Comparison of ENCODE assay signal across 22 mouse cellular contexts in genomic region chr2:119163135-119163534, GRCm38 (mm10). TPM values are rescaled to one million over a fixed set of nuclear protein-coding genes. Genes with fewer than 3 reads are reported as not detected.
DNase-seq lines count a peak whose midpoint lies in the region; ATAC-seq and TF ChIP-seq lines count a peak whose summit lies in the region.
"Had no signal": no experiment of that assay in that cellular context is flagged by ENCODE, and none has a peak within 500 bp of the region (broad histone marks: within the 10 kb centered on the region; RNA-seq: fewer than 3 reads in every experiment).

No protein-coding gene starts in this region.

- peak overlapping the region; percentile 58; the same call in 1 of the 2 replicates for H3K4me3 ChIP-seq in G1E (ENCODE audit: low read depth, low read length)
- H3K4me3 ChIP-seq in intestine, postnatal 0 days (ENCODE audit: low read depth, low read length), result no peak overlapping the region
- H3K4me3 ChIP-seq in stomach, postnatal 0 days (ENCODE audit: low read depth, low read length), result no peak overlapping the region
- no peak overlapping the region for H3K4me3 ChIP-seq in heart, adult 2 months
- H3K4me3 ChIP-seq: heart, embryonic 10.5 days; limb, embryonic 13.5 days; lung, embryonic 15.5 days; neural tube, embryonic 15.5 days; stomach, embryonic 15.5 days had no signal

- peak overlapping the region; percentile 79 for H3K27ac ChIP-seq in intestine, postnatal 0 days (ENCODE audit: low read depth, low read length)
- H3K27ac ChIP-seq in stomach, postnatal 0 days (replicated peaks), result no peak overlapping the region
- no peak overlapping the region for H3K27ac ChIP-seq in heart, adult 2 months
- H3K27ac ChIP-seq: heart, embryonic 10.5 days; limb, embryonic 13.5 days; lung, embryonic 15.5 days; neural tube, embryonic 15.5 days; stomach, embryonic 15.5 days had no signal

- TF ChIP-seq CTCF in G1E (IDR thresholded peaks at IDR 0.05; ENCODE audit: low read depth, low read length), result no peak
- no peak for TF ChIP-seq CTCF in intestine, postnatal 0 days (IDR thresholded peaks at IDR 0.05; ENCODE audit: low read depth)
- TF ChIP-seq CTCF in stomach, postnatal 0 days (IDR thresholded peaks at IDR 0.05; ENCODE audit: low read depth), result no peak
- no peak for TF ChIP-seq CTCF in heart, adult 2 months (IDR thresholded peaks at IDR 0.05)

- no peak for TF ChIP-seq EP300 in stomach, postnatal 0 days (optimal IDR thresholded peaks at IDR 0.05)
- TF ChIP-seq EP300 in heart, adult 2 months (IDR thresholded peaks at IDR 0.05; ENCODE audit: insufficient read depth, low read depth, low read length), result no peak

- H3K36me3 ChIP-seq in G1E (replicated peaks), result no peaks in the 10 kb centered on the region
- H3K36me3 ChIP-seq in intestine, postnatal 0 days (ENCODE audit: control insufficient read depth, insufficient read depth), result no peaks in the 10 kb centered on the region
- no peaks in the 10 kb centered on the region for H3K36me3 ChIP-seq in stomach, postnatal 0 days (ENCODE audit: control insufficient read depth, insufficient read depth, low read length)
- H3K36me3 ChIP-seq in heart, adult 2 months (ENCODE audit: control insufficient read depth, insufficient read depth, low read length), result no peaks in the 10 kb centered on the region
- H3K36me3 ChIP-seq: heart, embryonic 10.5 days; limb, embryonic 13.5 days; lung, embryonic 15.5 days; neural tube, embryonic 15.5 days; stomach, embryonic 15.5 days had no signal

- intact Hi-C loops in heart, adult 2 months (cut with DNase I), result no loop called here

- no peak for TF ChIP-seq POLR2A in heart, adult 2 months (IDR thresholded peaks at IDR 0.05; ENCODE audit: insufficient read depth, low read depth, low read length)

- peak; percentile 90 for ATAC-seq in G1E (ENCODE audit: extremely low read depth, insufficient number of reproducible peaks, low FRiP score, poor library complexity, severe bottlenecking)
- ATAC-seq in intestine, postnatal 0 days, result no peak
- peak; percentile 29; the same call in 1 of the 2 replicates for ATAC-seq in megakaryocyte, adult 5-6 weeks (ENCODE audit: poor library complexity, severe bottlenecking)
- no peak for ATAC-seq in stomach, postnatal 0 days (ENCODE audit: low FRiP score, low TSS enrichment)
- ATAC-seq: forebrain, embryonic 14.5 days; midbrain, embryonic 16.5 days had no signal

- H3K9ac ChIP-seq in intestine, postnatal 0 days (ENCODE audit: low read depth, low read length), result no peak overlapping the region
- no peak overlapping the region for H3K9ac ChIP-seq in stomach, postnatal 0 days (ENCODE audit: low read length)
- H3K9ac ChIP-seq in heart, adult 2 months (ENCODE audit: low read depth, low read length), result no peak overlapping the region
- H3K9ac ChIP-seq: limb, embryonic 13.5 days; lung, embryonic 15.5 days; neural tube, embryonic 15.5 days; stomach, embryonic 15.5 days had no signal

- no peaks in the 10 kb centered on the region for H3K27me3 ChIP-seq in G1E (ENCODE audit: insufficient read depth, low read length)
- no peaks in the 10 kb centered on the region for H3K27me3 ChIP-seq in intestine, postnatal 0 days (replicated peaks; ENCODE audit: control insufficient read depth, insufficient read depth, low read length)
- no peaks in the 10 kb centered on the region for H3K27me3 ChIP-seq in stomach, postnatal 0 days (ENCODE audit: control insufficient read depth, insufficient read depth, low read length)
- H3K27me3 ChIP-seq in heart, adult 2 months (ENCODE audit: control insufficient read depth, insufficient read depth, low read length), result no peaks in the 10 kb centered on the region
- H3K27me3 ChIP-seq: stomach, embryonic 15.5 days had no signal

- 0 out of 2 replicates have a peak overlapping the region, but pooled peaks have one; percentile 6 for H3K4me2 ChIP-seq in intestine, postnatal 0 days (replicated peaks; ENCODE audit: low read depth)
- H3K4me2 ChIP-seq in stomach, postnatal 0 days (replicated peaks; ENCODE audit: low read depth), result no peak overlapping the region
- H3K4me2 ChIP-seq: limb, embryonic 13.5 days; lung, embryonic 15.5 days; neural tube, embryonic 15.5 days; stomach, embryonic 15.5 days had no signal

- H3K79me2 ChIP-seq in heart, adult 2 months (replicated peaks; ENCODE audit: control insufficient read depth, insufficient read depth, low read length), result no peaks in the 10 kb centered on the region

- peaks cover 75% of the 10 kb centered on the region for H3K4me1 ChIP-seq in G1E (ENCODE audit: insufficient read depth, low read depth, low read length)
- H3K4me1 ChIP-seq in intestine, postnatal 0 days (replicated peaks; ENCODE audit: control insufficient read depth, insufficient read depth, low read length), result no peaks in the 10 kb centered on the region; the same call in 1 of the 2 replicates
- H3K4me1 ChIP-seq in stomach, postnatal 0 days (replicated peaks; ENCODE audit: control insufficient read depth, insufficient read depth), result no peaks in the 10 kb centered on the region
- peaks cover 5% of the 10 kb centered on the region for H3K4me1 ChIP-seq in heart, adult 2 months (ENCODE audit: control insufficient read depth, insufficient read depth, low read length)

- WGBS in intestine, postnatal 0 days, result 29% methylated on average over 3 of the region's 3 CpGs
- WGBS in stomach, postnatal 0 days, result 58% methylated on average over 3 of the region's 3 CpGs
- WGBS in heart, adult 2 months, result 60% methylated on average over 3 of the region's 3 CpGs

- peak; percentile 67 for DNase-seq in G1E (ENCODE audit: low spot score)
- peak; percentile 87 for DNase-seq in MEL-GATA-1-ER (ENCODE audit: extremely low read depth, low read depth)
- DNase-seq in stomach, postnatal 0 days (ENCODE audit: low spot score), result no peak
- no peak for DNase-seq in embryo, embryonic 11 days
- DNase-seq in heart, adult 2 months, result no peak
- DNase-seq: adrenal gland, postnatal 25 days; cerebellum, adult 18-20 months; cerebellum, postnatal 25 days; gastrocnemius, postnatal 25 days; kidney, postnatal 4 days; thymus, adult 2 months had no signal

- no peaks in the 10 kb centered on the region for H3K9me3 ChIP-seq in G1E (replicated peaks)
- H3K9me3 ChIP-seq in intestine, postnatal 0 days (ENCODE audit: control insufficient read depth), result no peaks in the 10 kb centered on the region
- H3K9me3 ChIP-seq in stomach, postnatal 0 days (ENCODE audit: control insufficient read depth, low read length), result no peaks in the 10 kb centered on the region
- H3K9me3 ChIP-seq: heart, embryonic 10.5 days; limb, embryonic 13.5 days; lung, embryonic 15.5 days; neural tube, embryonic 15.5 days; stomach, embryonic 15.5 days had no signal

RNA-seq across cellular contexts. Expression of gene Gchfr, which starts 4.4 kb away (rescaled TPM):
- total RNA-seq in G1E (2014; fragmentation: Nextera tagmentation), result 1.3 TPM in 1 of 2 replicates, not detected in the other
- total RNA-seq in G1E (2017), result 6.7 and 9.8 TPM in 2 replicates
- 40.2 and 43.5 TPM in 2 replicates for polyA plus RNA-seq in G1E (2012)
- polyA plus RNA-seq in intestine, postnatal 0 days (2015; fragmentation: Nextera tagmentation; extraction: Ambion mirVana), result 124 and 136 TPM in 2 replicates
- not detected in 2 replicates for total RNA-seq in megakaryocyte, adult 5-6 weeks (2015)
- total RNA-seq in megakaryocyte, adult 5-6 weeks (2017), result not detected in 2 replicates
- polyA plus RNA-seq in stomach, postnatal 0 days (2015; fragmentation: Nextera tagmentation; extraction: Ambion mirVana), result 1.3 and 1.5 TPM in 2 replicates
- 10 to 100 TPM in 1 of 2 experiments, 1 to 10 TPM in 1; 8.0 to 10.2 TPM for total RNA-seq in heart, adult 2 months (2021)
- 19.3 and 28.8 TPM in 2 replicates for polyA plus RNA-seq in heart, adult 2 months (2012; rRNA removed)
- total RNA-seq: gastrocnemius, postnatal 25 days; layer of hippocampus, postnatal 25 days; left cerebral cortex, postnatal 14 days had no signal

RNA-seq across cellular contexts. Expression of gene Rmdn3, which starts 6.3 kb away (rescaled TPM):
- total RNA-seq in G1E (2014; fragmentation: Nextera tagmentation) (69.1 and 77.4 TPM in 2 replicates), G1E (2017) (95.9 and 104 TPM in 2 replicates)
- polyA plus RNA-seq in G1E (2012), result 53.7 and 54.9 TPM in 2 replicates
- 177 and 185 TPM in 2 replicates for polyA plus RNA-seq in intestine, postnatal 0 days (2015; fragmentation: Nextera tagmentation; extraction: Ambion mirVana)
- 7.0 and 10.7 TPM in 2 replicates for total RNA-seq in megakaryocyte, adult 5-6 weeks (2015)
- 15.1 and 20.2 TPM in 2 replicates for total RNA-seq in megakaryocyte, adult 5-6 weeks (2017)
- polyA plus RNA-seq in stomach, postnatal 0 days (2015; fragmentation: Nextera tagmentation; extraction: Ambion mirVana), result 40.1 and 40.5 TPM in 2 replicates
- 10 to 100 TPM; 20.0 to 20.1 TPM for total RNA-seq in heart, adult 2 months (2021)
- polyA plus RNA-seq in heart, adult 2 months (2012; rRNA removed), result 9.0 and 12.4 TPM in 2 replicates

RNA-seq across cellular contexts. Expression of gene Gm14137, which starts 11.2 kb away (rescaled TPM):
- total RNA-seq in G1E (2014; fragmentation: Nextera tagmentation) (not detected in 2 replicates), G1E (2017) (0.06 and 0.16 TPM in 2 replicates)
- 0.02 TPM in 1 of 2 replicates, not detected in the other for polyA plus RNA-seq in G1E (2012)
- polyA plus RNA-seq in intestine, postnatal 0 days (2015; fragmentation: Nextera tagmentation; extraction: Ambion mirVana), result 0.08 and 0.18 TPM in 2 replicates
- not detected in 2 replicates for total RNA-seq in megakaryocyte, adult 5-6 weeks (2015)
- not detected in 2 replicates for total RNA-seq in megakaryocyte, adult 5-6 weeks (2017)
- polyA plus RNA-seq in stomach, postnatal 0 days (2015; fragmentation: Nextera tagmentation; extraction: Ambion mirVana), result 4.3 and 4.9 TPM in 2 replicates
- not detected for total RNA-seq in heart, adult 2 months (2021)
- 0.04 TPM in 1 of 2 replicates, not detected in the other for polyA plus RNA-seq in heart, adult 2 months (2012; rRNA removed)
- total RNA-seq: gastrocnemius, postnatal 25 days; layer of hippocampus, postnatal 25 days; left cerebral cortex, postnatal 14 days had no signal

RNA-seq across cellular contexts. Expression of gene Zfyve19, which starts 45.3 kb away (rescaled TPM):
- 18.4 and 23.4 TPM in 2 replicates for total RNA-seq in G1E (2014; fragmentation: Nextera tagmentation)
- total RNA-seq in G1E (2017), result 26.8 and 28.9 TPM in 2 replicates
- polyA plus RNA-seq in G1E (2012), result 18.8 and 22.7 TPM in 2 replicates
- 36.3 and 38.7 TPM in 2 replicates for polyA plus RNA-seq in intestine, postnatal 0 days (2015; fragmentation: Nextera tagmentation; extraction: Ambion mirVana)
- 16.4 and 21.6 TPM in 2 replicates for total RNA-seq in megakaryocyte, adult 5-6 weeks (2015)
- 30.7 and 39.8 TPM in 2 replicates for total RNA-seq in megakaryocyte, adult 5-6 weeks (2017)
- polyA plus RNA-seq in stomach, postnatal 0 days (2015; fragmentation: Nextera tagmentation; extraction: Ambion mirVana), result 28.5 and 30.9 TPM in 2 replicates
- total RNA-seq in heart, adult 2 months (2021), result 10 to 100 TPM in 1 of 2 experiments, 1 to 10 TPM in 1; 8.5 to 11.6 TPM
- 17.1 and 25.2 TPM in 2 replicates for polyA plus RNA-seq in heart, adult 2 months (2012; rRNA removed)

RNA-seq across cellular contexts. Expression of gene Dnajc17, which starts 45.5 kb away (rescaled TPM):
- total RNA-seq in G1E (2014; fragmentation: Nextera tagmentation) (17.0 and 41.4 TPM in 2 replicates), G1E (2017) (16.9 and 24.9 TPM in 2 replicates)
- 32.5 TPM in 2 replicates for polyA plus RNA-seq in G1E (2012)
- polyA plus RNA-seq in intestine, postnatal 0 days (2015; fragmentation: Nextera tagmentation; extraction: Ambion mirVana), result 8.8 and 9.4 TPM in 2 replicates
- total RNA-seq in megakaryocyte, adult 5-6 weeks (2015), result 22.8 and 24.1 TPM in 2 replicates
- total RNA-seq in megakaryocyte, adult 5-6 weeks (2017), result 46.7 and 50.7 TPM in 2 replicates
- 11.7 and 12.5 TPM in 2 replicates for polyA plus RNA-seq in stomach, postnatal 0 days (2015; fragmentation: Nextera tagmentation; extraction: Ambion mirVana)
- 10 to 100 TPM in 1 of 2 experiments, 1 to 10 TPM in 1; 9.3 to 10.1 TPM for total RNA-seq in heart, adult 2 months (2021)
- 2.5 and 4.1 TPM in 2 replicates for polyA plus RNA-seq in heart, adult 2 months (2012; rRNA removed)

Comparison
In these comparisons a context has a peak if more than half of its experiments do, and no peak if none do; other contexts are left out.
1. ATAC-seq: peak in G1E (single experiment) and megakaryocyte, adult 5-6 weeks (single experiment); none in intestine, postnatal 0 days (single experiment) and stomach, postnatal 0 days (single experiment).
2. DNase-seq: peak in G1E (single experiment) and MEL-GATA-1-ER (single experiment); none in stomach, postnatal 0 days (single experiment), embryo, embryonic 11 days (single experiment) and heart, adult 2 months (0 of 2).